Mouse (Mus musculus): ENCODE data around the gene Itpr2. TPM values are rescaled to one million over a fixed set of nuclear protein-coding genes. Genes with fewer than 3 reads are reported as not detected.

Itpr2 gene
- polyA plus RNA-seq, 1 experiment from 2014 or later = 3.3 TPM

DNA sequence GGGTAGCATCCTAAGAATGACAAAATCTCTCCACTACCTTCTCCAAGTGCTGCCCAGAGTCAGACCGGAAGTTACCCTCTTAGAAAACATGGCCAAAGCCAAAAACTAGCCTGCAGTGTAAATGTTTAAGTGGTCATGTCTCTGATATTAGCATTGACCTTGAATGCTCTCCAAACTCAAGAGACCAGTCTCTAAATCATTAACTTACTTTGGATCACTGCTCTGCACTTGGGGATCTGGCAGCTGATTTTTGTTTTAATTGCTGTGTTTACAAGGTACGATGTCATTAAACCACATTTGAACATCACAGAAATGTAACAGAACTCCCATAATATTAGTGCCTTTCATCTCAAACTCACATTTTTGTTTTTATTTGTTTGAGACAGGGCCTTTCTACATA lies 10.3 kb downstream of the Itpr2 start:
- H3K36me3 ChIP-seq (replicated peaks; ENCODE audit: control insufficient read depth, insufficient read depth, low read depth, low read length) = no peaks in the 10 kb centered on the region
- no peaks in the 10 kb centered on the region for H3K4me1 ChIP-seq (ENCODE audit: control insufficient read depth, insufficient read depth, low read length)
- H3K4me3 ChIP-seq (ENCODE audit: low read depth, low read length) = no peak overlapping the region
- no peaks in the 10 kb centered on the region for H3K27me3 ChIP-seq (ENCODE audit: control insufficient read depth, insufficient read depth, low read length)
- DNase-seq (ENCODE audit: low spot score) (no peak), ATAC-seq (replicated peaks; ENCODE audit: insufficient number of reproducible peaks, low FRiP score, low TSS enrichment, low read depth) (no peak)
- H3K4me2 ChIP-seq (ENCODE audit: low read depth, low read length) = no peak overlapping the region
- H3K9me3 ChIP-seq (replicated peaks; ENCODE audit: control insufficient read depth, low read length) = no peaks in the 10 kb centered on the region
- no peak overlapping the region for H3K9ac ChIP-seq (replicated peaks; ENCODE audit: low read length)
- WGBS = 89% methylated on average over 2 of the region's 2 CpGs
- no peak overlapping the region for H3K27ac ChIP-seq (replicated peaks; ENCODE audit: low read depth, low read length)

DNA sequence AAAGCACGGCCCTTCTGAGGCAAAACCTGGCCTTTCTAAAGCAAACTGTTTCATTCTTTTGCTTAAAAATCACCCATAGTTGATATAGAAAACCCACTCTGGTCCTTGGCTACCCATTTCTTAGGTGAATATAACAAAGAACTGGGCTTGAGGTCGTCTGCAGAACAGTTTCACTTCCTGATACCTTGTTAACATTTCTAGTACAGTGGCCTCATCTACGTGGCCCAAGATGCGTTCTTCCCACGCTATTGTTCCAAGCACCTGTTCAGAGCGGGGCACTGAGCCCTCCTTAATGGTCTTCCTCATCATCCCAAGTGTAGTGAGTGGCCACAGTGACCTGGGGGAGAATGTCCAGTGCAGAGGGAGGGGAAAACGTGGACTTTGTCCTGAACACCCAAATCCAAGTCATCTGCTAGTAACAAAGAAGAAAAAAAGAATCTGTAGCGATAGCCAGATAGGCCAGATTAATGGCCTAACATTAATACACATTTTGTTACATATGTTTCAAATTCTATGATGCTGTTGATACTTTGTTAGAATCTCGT lies 11.5 kb downstream of the Itpr2 start:
- H3K9me3 ChIP-seq (replicated peaks; ENCODE audit: control insufficient read depth, low read length) = no peaks in the 10 kb centered on the region
- DNase-seq (ENCODE audit: low spot score) (no peak), ATAC-seq (replicated peaks; ENCODE audit: insufficient number of reproducible peaks, low FRiP score, low TSS enrichment, low read depth) (no peak)
- H3K27ac ChIP-seq (replicated peaks; ENCODE audit: low read depth, low read length) = no peak overlapping the region
- H3K4me2 ChIP-seq (ENCODE audit: low read depth, low read length) = no peak overlapping the region
- H3K9ac ChIP-seq (replicated peaks; ENCODE audit: low read length) = no peak overlapping the region
- no peaks in the 10 kb centered on the region for H3K36me3 ChIP-seq (replicated peaks; ENCODE audit: control insufficient read depth, insufficient read depth, low read depth, low read length)
- WGBS = 86% methylated on average over 9 of the region's 9 CpGs
- no peaks in the 10 kb centered on the region for H3K4me1 ChIP-seq (ENCODE audit: control insufficient read depth, insufficient read depth, low read length)
- H3K4me3 ChIP-seq (ENCODE audit: low read depth, low read length) = no peak overlapping the region
- H3K27me3 ChIP-seq (ENCODE audit: control insufficient read depth, insufficient read depth, low read length) = no peaks in the 10 kb centered on the region

DNA sequence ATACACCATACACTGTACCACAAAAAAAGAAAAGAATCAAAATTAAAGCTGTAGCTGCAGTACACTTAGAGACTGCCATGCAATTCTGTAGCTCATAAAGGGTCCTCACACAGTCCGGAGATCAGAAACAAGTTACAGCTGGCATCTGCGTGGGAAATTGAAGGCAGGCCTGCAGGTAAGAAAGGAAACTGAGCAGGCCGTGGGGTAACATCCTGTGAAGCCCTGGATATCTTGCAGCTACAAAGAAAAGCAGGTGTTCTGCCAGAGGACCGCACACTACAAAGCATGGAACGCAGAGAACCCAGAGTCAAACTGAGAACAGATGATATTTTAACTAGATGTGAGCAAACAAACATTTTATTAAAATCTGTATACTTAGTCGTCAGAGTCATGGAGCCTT lies 12.2 kb downstream of the Itpr2 start:
- H3K4me1 ChIP-seq (ENCODE audit: control insufficient read depth, insufficient read depth, low read length) = no peaks in the 10 kb centered on the region
- H3K4me3 ChIP-seq (ENCODE audit: low read depth, low read length) = no peak overlapping the region
- DNase-seq (ENCODE audit: low spot score) = no peak
- no peak overlapping the region for H3K4me2 ChIP-seq (ENCODE audit: low read depth, low read length)
- ATAC-seq (replicated peaks; ENCODE audit: insufficient number of reproducible peaks, low FRiP score, low TSS enrichment, low read depth) = no peak
- no peaks in the 10 kb centered on the region for H3K27me3 ChIP-seq (ENCODE audit: control insufficient read depth, insufficient read depth, low read length)
- no peak overlapping the region for H3K9ac ChIP-seq (replicated peaks; ENCODE audit: low read length)
- H3K9me3 ChIP-seq (replicated peaks; ENCODE audit: control insufficient read depth, low read length) = no peaks in the 10 kb centered on the region
- no peaks in the 10 kb centered on the region for H3K36me3 ChIP-seq (replicated peaks; ENCODE audit: control insufficient read depth, insufficient read depth, low read depth, low read length)
- 78% methylated on average over 6 of the region's 6 CpGs for WGBS
- H3K27ac ChIP-seq (replicated peaks; ENCODE audit: low read depth, low read length) = no peak overlapping the region

DNA sequence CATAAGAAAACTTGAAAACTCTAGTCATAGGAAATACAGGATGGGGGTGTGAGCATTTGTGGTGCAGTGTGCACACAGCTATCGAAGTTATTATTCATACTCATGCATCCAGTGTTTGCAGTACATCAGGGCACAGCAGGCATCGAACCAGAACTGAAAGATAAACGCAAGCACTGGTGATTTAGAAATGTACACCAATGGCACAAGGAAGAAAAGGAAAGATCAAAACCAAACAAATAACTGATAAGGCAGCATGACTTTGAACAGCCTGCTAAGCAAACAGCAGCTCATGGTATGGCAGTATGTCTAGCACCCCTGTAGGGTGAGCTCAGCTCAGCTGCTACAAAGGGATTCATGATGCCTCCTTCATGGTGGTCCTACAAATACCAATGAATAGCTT lies 13.3 kb downstream of the Itpr2 start:
- WGBS = 78% methylated on average over 3 of the region's 3 CpGs
- ATAC-seq (replicated peaks; ENCODE audit: insufficient number of reproducible peaks, low FRiP score, low TSS enrichment, low read depth) (no peak), DNase-seq (ENCODE audit: low spot score) (no peak)
- Histone ChIP-seq H3K27ac (replicated peaks; ENCODE audit: low read depth, low read length) (no peak overlapping the region), H3K4me3 (ENCODE audit: low read depth, low read length) (no peak overlapping the region), H3K9ac (replicated peaks; ENCODE audit: low read length) (no peak overlapping the region), H3K9me3 (replicated peaks; ENCODE audit: control insufficient read depth, low read length) (no peaks in the 10 kb centered on the region), H3K4me2 (ENCODE audit: low read depth, low read length) (no peak overlapping the region), H3K36me3 (replicated peaks; ENCODE audit: control insufficient read depth, insufficient read depth, low read depth, low read length) (no peaks in the 10 kb centered on the region), H3K27me3 (ENCODE audit: control insufficient read depth, insufficient read depth, low read length) (no peaks in the 10 kb centered on the region), H3K4me1 (ENCODE audit: control insufficient read depth, insufficient read depth, low read length) (no peaks in the 10 kb centered on the region)

DNA sequence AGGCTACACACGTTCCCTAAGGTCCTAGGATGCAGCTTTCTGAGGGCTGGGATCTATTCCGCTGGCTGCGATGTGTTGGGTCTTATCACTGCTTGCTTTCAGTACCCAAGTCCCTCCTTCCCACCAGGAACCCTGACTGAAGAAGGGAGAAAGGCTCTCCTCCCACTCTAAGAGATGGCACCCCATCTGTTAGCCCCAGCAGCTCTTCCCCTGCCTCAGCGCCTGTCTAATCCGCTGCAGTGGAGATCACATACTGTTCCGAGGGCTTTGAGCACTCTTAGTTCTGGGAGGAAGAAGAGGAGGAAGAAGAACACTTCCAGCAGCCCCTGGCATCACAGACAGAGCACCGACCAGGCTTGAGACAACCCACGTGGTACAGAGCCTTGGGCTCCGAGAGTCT lies 14.9 kb downstream of the Itpr2 start:
- ATAC-seq (replicated peaks; ENCODE audit: insufficient number of reproducible peaks, low FRiP score, low TSS enrichment, low read depth) (no peak), DNase-seq (ENCODE audit: low spot score) (no peak)
- no peaks in the 10 kb centered on the region for H3K4me1 ChIP-seq (ENCODE audit: control insufficient read depth, insufficient read depth, low read length)
- no peaks in the 10 kb centered on the region for H3K36me3 ChIP-seq (replicated peaks; ENCODE audit: control insufficient read depth, insufficient read depth, low read depth, low read length)
- H3K4me3 ChIP-seq (ENCODE audit: low read depth, low read length) = no peak overlapping the region
- H3K4me2 ChIP-seq (ENCODE audit: low read depth, low read length) = no peak overlapping the region
- H3K27ac ChIP-seq (replicated peaks; ENCODE audit: low read depth, low read length) = no peak overlapping the region
- no peaks in the 10 kb centered on the region for H3K27me3 ChIP-seq (ENCODE audit: control insufficient read depth, insufficient read depth, low read length)
- H3K9ac ChIP-seq (replicated peaks; ENCODE audit: low read length) = no peak overlapping the region
- 73% methylated on average over 9 of the region's 9 CpGs for WGBS
- H3K9me3 ChIP-seq (replicated peaks; ENCODE audit: control insufficient read depth, low read length) = no peaks in the 10 kb centered on the region

DNA sequence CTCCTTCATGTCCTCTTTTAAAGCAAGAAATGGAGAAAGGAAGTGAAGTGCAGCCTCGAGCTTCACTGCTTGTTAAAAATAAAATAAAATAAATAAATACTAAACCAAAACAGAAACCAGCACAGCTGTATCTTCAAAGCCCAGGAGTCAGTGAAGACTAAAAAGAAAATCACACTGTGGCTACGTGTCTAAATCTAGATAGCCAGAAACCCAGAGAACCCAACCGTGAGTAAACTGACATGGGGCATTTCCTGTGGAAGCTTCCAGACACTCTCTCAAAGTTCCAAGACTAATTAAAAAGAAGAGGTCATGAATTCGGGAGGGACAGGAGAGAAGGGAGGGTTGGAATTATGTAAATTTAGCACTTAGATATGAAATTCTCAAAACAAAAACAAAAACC lies 15.9 kb downstream of the Itpr2 start:
- DNase-seq (ENCODE audit: low spot score) (no peak), ATAC-seq (replicated peaks; ENCODE audit: insufficient number of reproducible peaks, low FRiP score, low TSS enrichment, low read depth) (no peak)
- Histone ChIP-seq H3K27ac (replicated peaks; ENCODE audit: low read depth, low read length) (no peak overlapping the region), H3K9ac (replicated peaks; ENCODE audit: low read length) (no peak overlapping the region), H3K9me3 (replicated peaks; ENCODE audit: control insufficient read depth, low read length) (no peaks in the 10 kb centered on the region), H3K4me2 (ENCODE audit: low read depth, low read length) (no peak overlapping the region), H3K36me3 (replicated peaks; ENCODE audit: control insufficient read depth, insufficient read depth, low read depth, low read length) (no peaks in the 10 kb centered on the region), H3K4me1 (ENCODE audit: control insufficient read depth, insufficient read depth, low read length) (no peaks in the 10 kb centered on the region), H3K27me3 (ENCODE audit: control insufficient read depth, insufficient read depth, low read length) (no peaks in the 10 kb centered on the region), H3K4me3 (ENCODE audit: low read depth, low read length) (no peak overlapping the region)
- 43% methylated on average over 4 of the region's 4 CpGs for WGBS

DNA sequence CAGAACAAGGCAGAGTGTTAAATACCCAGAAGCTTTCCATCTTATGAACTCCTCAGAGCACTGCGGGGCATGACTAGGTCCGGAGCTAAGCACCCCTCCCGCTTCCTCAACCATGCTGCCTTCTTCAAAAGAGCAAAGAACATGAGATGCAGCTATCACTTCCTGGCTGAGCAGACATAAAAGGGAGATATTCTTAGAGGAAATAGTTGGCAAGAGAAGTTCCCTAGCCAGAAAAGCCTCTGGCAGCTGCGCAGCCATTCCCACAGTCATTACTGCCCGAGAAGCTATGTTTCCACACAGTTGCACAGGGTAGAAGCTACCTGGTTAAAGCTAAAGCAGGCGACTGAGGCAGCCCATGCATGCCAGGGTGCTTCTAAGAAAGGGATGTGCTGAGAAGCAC lies 20.6 kb downstream of the Itpr2 start:
- 69% methylated on average over 6 of the region's 6 CpGs for WGBS
- Histone ChIP-seq H3K27ac (replicated peaks; ENCODE audit: low read depth, low read length) (no peak overlapping the region), H3K4me3 (ENCODE audit: low read depth, low read length) (no peak overlapping the region), H3K9me3 (replicated peaks; ENCODE audit: control insufficient read depth, low read length) (no peaks in the 10 kb centered on the region), H3K27me3 (ENCODE audit: control insufficient read depth, insufficient read depth, low read length) (no peaks in the 10 kb centered on the region), H3K9ac (replicated peaks; ENCODE audit: low read length) (no peak overlapping the region), H3K36me3 (replicated peaks; ENCODE audit: control insufficient read depth, insufficient read depth, low read depth, low read length) (no peaks in the 10 kb centered on the region), H3K4me1 (ENCODE audit: control insufficient read depth, insufficient read depth, low read length) (no peaks in the 10 kb centered on the region), H3K4me2 (ENCODE audit: low read depth, low read length) (no peak overlapping the region)
- DNase-seq (ENCODE audit: low spot score) (no peak), ATAC-seq (replicated peaks; ENCODE audit: insufficient number of reproducible peaks, low FRiP score, low TSS enrichment, low read depth) (no peak)

DNA sequence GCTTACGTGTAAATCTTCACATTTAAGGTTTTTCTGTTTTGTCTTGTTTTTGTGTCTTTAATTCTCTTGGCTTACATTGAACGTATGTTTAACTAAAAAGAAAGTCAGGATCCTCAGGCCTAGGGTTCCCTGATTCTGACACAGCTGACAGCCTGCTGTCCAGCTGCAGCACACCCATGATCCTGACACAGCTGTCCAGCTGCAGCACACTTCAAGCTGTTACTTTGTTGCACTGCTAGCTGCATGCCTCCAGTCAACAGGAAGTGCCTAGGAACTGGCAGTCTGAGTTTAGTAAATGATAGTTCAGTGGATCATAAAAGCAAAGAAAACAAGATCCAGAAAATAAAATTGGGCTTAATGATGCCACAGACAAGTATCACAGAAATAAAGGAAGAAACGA lies 21.1 kb downstream of the Itpr2 start:
- no peak overlapping the region for H3K4me3 ChIP-seq (ENCODE audit: low read depth, low read length)
- no peak for DNase-seq (ENCODE audit: low spot score)
- no peaks in the 10 kb centered on the region for H3K4me1 ChIP-seq (ENCODE audit: control insufficient read depth, insufficient read depth, low read length)
- H3K27me3 ChIP-seq (ENCODE audit: control insufficient read depth, insufficient read depth, low read length) = no peaks in the 10 kb centered on the region
- H3K9ac ChIP-seq (replicated peaks; ENCODE audit: low read length) = no peak overlapping the region
- H3K36me3 ChIP-seq (replicated peaks; ENCODE audit: control insufficient read depth, insufficient read depth, low read depth, low read length) = no peaks in the 10 kb centered on the region
- 70% methylated on average over 3 of the region's 3 CpGs for WGBS
- no peaks in the 10 kb centered on the region for H3K9me3 ChIP-seq (replicated peaks; ENCODE audit: control insufficient read depth, low read length)
- no peak for ATAC-seq (replicated peaks; ENCODE audit: insufficient number of reproducible peaks, low FRiP score, low TSS enrichment, low read depth)
- H3K4me2 ChIP-seq (ENCODE audit: low read depth, low read length) = no peak overlapping the region
- H3K27ac ChIP-seq (replicated peaks; ENCODE audit: low read depth, low read length) = no peak overlapping the region
